Mouse (Mus musculus): ENCODE results near the gene Fancg.

GRCm38 (mm10) chr4:42978062-42978461, 32.2 kb downstream of the Fancg start:
- no peak; the same call in 1 of the 2 replicates for TF ChIP-seq CTCF (IDR thresholded peaks at IDR 0.05; ENCODE audit: low read depth)
- TF ChIP-seq EP300 (IDR thresholded peaks at IDR 0.05; ENCODE audit: low read depth) = no peak

Measured in heart, postnatal 0 days (tissue).